Mouse (Mus musculus) heart, embryonic 16.5 days (tissue): ENCODE measurements around the gene B4galt4. TPM values are rescaled to one million over a fixed set of nuclear protein-coding genes. Genes with fewer than 3 reads are reported as not detected.
A peak's percentile ranks its signal among the peaks of the same experiment; 100 is the strongest.

ENCODE experiments used
- ATAC-seq: fragments of 200-750 bp; cut with Nextera tagmentation; replicated peaks from 2 replicates; pipeline ENCODE4 v1.8.0; 2017; ENCODE audit warnings: moderate number of reproducible peaks; ENCODE audit not compliant: insufficient read depth, low FRiP score; ENCODE audit errors: extremely low read depth
- H3K27ac ChIP-seq: fragments of 300-500 bp; sonication (generic); 2 replicates; pipeline ENCODE4 v1.5.1; 2014; ENCODE audit warnings: mild to moderate bottlenecking, low read length, control low read depth, moderate library complexity
- H3K27me3 ChIP-seq: fragments of 300-500 bp; sonication (generic); 2 replicates; pipeline ENCODE4 v1.6.1; 2014; ENCODE audit warnings: low read length, mixed read lengths; ENCODE audit not compliant: control insufficient read depth, insufficient read depth
- H3K36me3 ChIP-seq: fragments of 300-500 bp; sonication (generic); 2 replicates; pipeline ENCODE4 v1.6.1; 2014; ENCODE audit not compliant: control insufficient read depth, insufficient read depth
- H3K4me1 ChIP-seq: fragments of 300-500 bp; sonication (generic); 2 replicates; pipeline ENCODE4 v1.6.1; 2014; ENCODE audit warnings: low read length, mixed read lengths; ENCODE audit not compliant: control insufficient read depth, insufficient read depth
- H3K4me2 ChIP-seq: fragments of 300-500 bp; sonication (generic); 2 replicates; pipeline ENCODE4 v1.6.1; 2014; ENCODE audit warnings: low read depth, mild to moderate bottlenecking, control low read depth, low read length
- H3K4me3 ChIP-seq: fragments of 300-500 bp; sonication (generic); 2 replicates; pipeline ENCODE4 v1.5.1; 2014; ENCODE audit warnings: mild to moderate bottlenecking, control low read depth, low read length
- H3K9ac ChIP-seq: fragments of 300-500 bp; sonication (generic); 2 replicates; pipeline ENCODE4 v1.6.1; 2014; ENCODE audit warnings: low read length, control low read depth
- H3K9me3 ChIP-seq: fragments of 300-500 bp; sonication (generic); replicated peaks from 2 replicates; pipeline ENCODE4 v1.6.1; 2016; ENCODE audit warnings: low read length; ENCODE audit not compliant: control insufficient read depth
- WGBS: fragments of 180-500 bp; shearing (Covaris S2); extraction: QIAGEN DNeasy Blood & Tissue Kit; methylation state at CpG from one replicate; pipeline ENCODE4 v1.1.7; 2014; 5-methylcytosine and 5-hydroxymethylcytosine counted together
- polyA plus RNA-seq: library from polyadenylated mRNA; unstranded; fragments of >200 nt; fragmentation: Nextera tagmentation; extraction: Ambion mirVana; gene quantifications from 2 replicates; pipeline ENCODE4 v1.2.1, GENCODE M21; 2015

B4galt4 gene
- polyA plus RNA-seq, 1 experiment from 2014 or later: 22.8 TPM

- peaks cover 7% of the 10 kb centered on the region for H3K4me1 ChIP-seq
- peak overlapping the region; percentile 83 for H3K4me2 ChIP-seq
- H3K27ac ChIP-seq: peak overlapping the region; percentile 55
- under 1% methylated on average over 13 of the region's 13 CpGs for WGBS
- H3K9me3 ChIP-seq: no peaks in the 10 kb centered on the region
- peak overlapping the region; percentile 69 for H3K4me3 ChIP-seq
- ATAC-seq: peak; percentile 31
- H3K9ac ChIP-seq: peak overlapping the region; percentile 75
- no peaks in the 10 kb centered on the region for H3K27me3 ChIP-seq
- no peaks in the 10 kb centered on the region for H3K36me3 ChIP-seq
Measured at GRCm38 (mm10) chr16:38742659-38743131, 631 bp downstream of the B4galt4 start.

- H3K9ac ChIP-seq: no peak overlapping the region
- no peaks in the 10 kb centered on the region for H3K9me3 ChIP-seq
- H3K4me1 ChIP-seq: peaks cover 7% of the 10 kb centered on the region
- 84% methylated on average over 10 of the region's 10 CpGs for WGBS
- H3K27ac ChIP-seq: no peak overlapping the region
- ATAC-seq: no peak
- H3K36me3 ChIP-seq: no peaks in the 10 kb centered on the region
- no peak overlapping the region for H3K4me2 ChIP-seq
- no peak overlapping the region for H3K4me3 ChIP-seq
- no peaks in the 10 kb centered on the region for H3K27me3 ChIP-seq
Measured at GRCm38 (mm10) chr16:38743941-38744673, 2.0 kb downstream of the B4galt4 start.

- H3K9ac ChIP-seq: no peak overlapping the region
- H3K4me3 ChIP-seq: no peak overlapping the region
- H3K4me1 ChIP-seq: peaks cover 6% of the 10 kb centered on the region; the same call in 1 of the 2 replicates
- H3K36me3 ChIP-seq: no peaks in the 10 kb centered on the region; the same call in 1 of the 2 replicates
- no peak for ATAC-seq
- H3K27me3 ChIP-seq: no peaks in the 10 kb centered on the region
- no peak overlapping the region for H3K27ac ChIP-seq
- 68% methylated on average over 6 of the region's 6 CpGs for WGBS
- H3K9me3 ChIP-seq: no peaks in the 10 kb centered on the region
- H3K4me2 ChIP-seq: no peak overlapping the region
Measured at GRCm38 (mm10) chr16:38750803-38751202, 8.7 kb downstream of the B4galt4 start.

- 50% methylated on average over 11 of the region's 11 CpGs for WGBS
- H3K27me3 ChIP-seq: no peaks in the 10 kb centered on the region
- no peaks in the 10 kb centered on the region for H3K9me3 ChIP-seq
- H3K4me1 ChIP-seq: peaks cover 9% of the 10 kb centered on the region; the same call in 1 of the 2 replicates
- H3K9ac ChIP-seq: no peak overlapping the region
- peaks cover 6% of the 10 kb centered on the region for H3K36me3 ChIP-seq
- H3K4me3 ChIP-seq: no peak overlapping the region
- peak overlapping the region; percentile 5; the same call in 1 of the 2 replicates for H3K4me2 ChIP-seq
- ATAC-seq: peak; percentile 64
- H3K27ac ChIP-seq: no peak overlapping the region
Measured at GRCm38 (mm10) chr16:38753631-38754030, 11.6 kb downstream of the B4galt4 start.

- H3K36me3 ChIP-seq: peaks cover 6% of the 10 kb centered on the region
- H3K27me3 ChIP-seq: no peaks in the 10 kb centered on the region
- H3K27ac ChIP-seq: peak overlapping the region; percentile 72
- H3K4me1 ChIP-seq: peaks cover 9% of the 10 kb centered on the region; the same call in 1 of the 2 replicates
- no peak overlapping the region for H3K9ac ChIP-seq
- ATAC-seq: no peak
- H3K4me2 ChIP-seq: no peak overlapping the region
- H3K9me3 ChIP-seq: no peaks in the 10 kb centered on the region
- no peak overlapping the region for H3K4me3 ChIP-seq
- WGBS: 48% methylated on average over 7 of the region's 7 CpGs
Measured at GRCm38 (mm10) chr16:38755452-38756176, 13.6 kb downstream of the B4galt4 start.

DNA sequence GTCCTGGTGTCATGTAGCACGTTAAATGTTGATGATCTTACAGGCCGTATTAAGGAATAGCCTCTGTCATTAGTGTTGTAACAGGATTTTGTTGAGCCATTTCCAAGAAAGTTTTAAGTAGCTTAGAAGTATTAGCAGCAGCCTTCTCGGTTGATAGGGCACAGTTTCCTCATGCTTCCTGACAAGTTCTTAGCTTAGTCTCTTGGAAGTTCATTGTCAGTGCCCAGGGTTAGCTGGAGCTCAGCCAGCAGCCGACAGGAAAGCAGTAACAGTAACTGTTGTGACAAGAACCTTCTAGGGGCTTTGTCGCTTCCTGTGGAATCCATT is 14.1 kb downstream of the B4galt4 start:
- Histone ChIP-seq H3K4me2 (no peak overlapping the region), H3K4me3 (no peak overlapping the region), H3K27me3 (no peaks in the 10 kb centered on the region), H3K9ac (no peak overlapping the region), H3K9me3 (no peaks in the 10 kb centered on the region), H3K36me3 (peaks cover 6% of the 10 kb centered on the region), H3K27ac (peak overlapping the region; percentile 72), H3K4me1 (peaks cover 9% of the 10 kb centered on the region)
- 29% methylated on average over 5 of the region's 5 CpGs for WGBS
- no peak for ATAC-seq

DNA sequence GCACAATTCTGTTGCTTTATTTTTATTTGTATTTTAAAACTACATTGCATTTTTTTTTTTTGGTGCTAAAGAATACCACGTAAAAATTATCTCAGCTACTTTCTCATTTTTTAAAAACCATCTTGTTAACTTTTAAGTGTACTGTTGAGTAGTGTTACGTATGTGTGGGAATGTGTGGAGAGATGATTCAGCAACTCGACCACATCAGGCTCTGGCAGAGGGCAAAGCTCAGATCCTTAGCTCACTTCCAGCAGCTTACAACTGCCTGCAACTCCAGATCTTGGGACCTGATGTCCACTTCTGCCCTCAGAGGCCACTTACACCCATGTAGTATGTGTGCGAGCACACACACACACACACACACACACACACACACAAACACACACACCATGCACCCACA is 14.5 kb downstream of the B4galt4 start:
- H3K4me1 ChIP-seq: peaks cover 14% of the 10 kb centered on the region
- H3K36me3 ChIP-seq: peaks cover 6% of the 10 kb centered on the region

DNA sequence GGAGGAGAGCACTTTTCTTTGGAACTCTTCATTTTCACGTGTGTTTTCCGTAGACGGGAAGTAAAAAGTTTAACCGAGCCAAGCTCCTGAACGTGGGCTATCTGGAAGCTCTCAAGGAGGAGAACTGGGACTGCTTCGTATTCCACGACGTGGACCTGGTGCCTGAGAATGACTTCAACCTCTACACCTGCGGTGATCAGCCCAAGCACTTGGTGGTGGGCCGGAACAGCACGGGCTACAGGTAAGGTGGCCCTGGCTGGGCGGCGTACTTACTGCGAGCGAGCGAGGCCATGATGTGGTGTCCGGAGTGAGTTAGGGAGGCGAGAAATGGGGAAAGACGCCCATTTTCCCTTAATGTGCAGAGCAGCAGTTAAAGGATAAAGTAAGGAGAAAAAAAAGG is 15.6 kb downstream of the B4galt4 start:
- Histone ChIP-seq H3K4me2 (no peak overlapping the region), H3K9me3 (no peaks in the 10 kb centered on the region), H3K9ac (no peak overlapping the region), H3K4me3 (no peak overlapping the region), H3K4me1 (peaks cover 17% of the 10 kb centered on the region), H3K36me3 (peaks cover 6% of the 10 kb centered on the region), H3K27ac (peak overlapping the region; percentile 52; the same call in 1 of the 2 replicates), H3K27me3 (no peaks in the 10 kb centered on the region)
- WGBS: 92% methylated on average over 19 of the region's 19 CpGs
- ATAC-seq: no peak

More for the DNA sequence above, 14.5 kb downstream of the B4galt4 start:
- no peaks in the 10 kb centered on the region for H3K27me3 ChIP-seq
- H3K27ac ChIP-seq: peak overlapping the region; percentile 63; the same call in 1 of the 2 replicates
- no peak overlapping the region for H3K4me3 ChIP-seq
- ATAC-seq: no peak
- no peak overlapping the region for H3K9ac ChIP-seq
- 56% methylated on average over 4 of the region's 4 CpGs for WGBS
- H3K4me2 ChIP-seq: no peak overlapping the region
- H3K9me3 ChIP-seq: no peaks in the 10 kb centered on the region
